Comparison of ENCODE assay signal across 16 mouse cellular contexts in the genomic region with DNA sequence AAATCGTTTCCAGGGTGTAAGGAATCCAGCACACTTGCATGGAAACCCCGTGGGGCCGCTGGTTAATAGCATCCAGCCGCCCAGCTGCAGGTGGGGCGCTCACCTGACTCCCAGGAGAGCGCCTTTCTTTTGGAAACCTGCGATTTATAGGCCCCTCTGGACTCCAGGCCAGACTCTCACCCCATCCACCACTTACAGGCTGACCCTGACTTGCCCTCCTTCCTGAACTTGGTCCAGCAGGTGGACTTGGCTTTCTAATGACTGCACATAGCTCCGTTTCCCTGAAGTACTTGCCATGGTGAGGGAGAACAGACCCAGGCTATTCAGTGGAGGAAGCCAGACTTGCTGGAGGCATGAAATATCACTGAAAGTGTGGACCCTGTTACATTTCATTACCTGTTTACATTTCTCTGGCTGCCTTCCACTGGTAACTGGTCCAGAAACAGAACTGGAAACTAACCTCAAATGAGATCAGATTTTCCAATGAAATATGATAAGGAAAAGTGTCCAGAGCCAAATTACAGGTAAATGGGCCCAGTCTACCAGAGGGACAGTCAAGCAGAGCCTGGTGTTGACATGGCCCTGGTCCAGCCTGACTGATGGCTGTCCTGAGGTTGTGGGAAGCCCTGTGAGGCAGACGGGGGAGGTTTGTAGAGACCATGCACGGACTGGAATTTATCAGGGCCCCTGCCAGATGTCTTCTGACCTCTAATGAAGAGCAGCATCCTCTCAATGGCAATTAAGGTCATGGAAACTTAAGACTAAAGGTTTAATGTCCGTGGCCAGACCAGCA. TPM values are rescaled to one million over a fixed set of nuclear protein-coding genes. Genes with fewer than 3 reads are reported as not detected.
DNase-seq lines count a peak whose midpoint lies in the region; ATAC-seq lines count a peak whose summit lies in the region.
"Had no signal": no experiment of that assay in that cellular context is flagged by ENCODE, and none has a peak within 500 bp of the region (broad histone marks: within the 10 kb centered on the region; RNA-seq: fewer than 3 reads in every experiment).

No protein-coding gene starts in this region.

- peak; percentile 69 for ATAC-seq in kidney, embryonic 16.5 days (ENCODE audit: low FRiP score, low TSS enrichment)
- ATAC-seq in limb, embryonic 15.5 days (ENCODE audit: insufficient number of reproducible peaks, low FRiP score, low TSS enrichment, low read depth): peak; percentile 52
- ATAC-seq in monocyte, adult 5-6 weeks (replicated peaks; ENCODE audit: insufficient number of reproducible peaks, low FRiP score, low TSS enrichment, poor library complexity, severe bottlenecking): no peak
- ATAC-seq in erythroblast, adult 5-6 weeks (replicated peaks; ENCODE audit: low FRiP score, poor library complexity, severe bottlenecking): no peak
- ATAC-seq: Patski had no signal

- peak; percentile 17 for DNase-seq in embryo, embryonic 10.5 days (ENCODE audit: low spot score)
- DNase-seq in embryo, embryonic 9.5 days (ENCODE audit: extremely low spot score): no peak
- peak; percentile 48 for DNase-seq in forelimb bud, embryonic 11.5 days (ENCODE audit: low read depth, low spot score)
- DNase-seq in spleen, adult 12 weeks (ENCODE audit: low spot score): no peak
- DNase-seq: cerebellum, adult 11-12 months; gastrocnemius, postnatal 10 days; heart, postnatal 14 days had no signal

- peaks cover 10% of the 10 kb centered on the region; the same call in 1 of the 2 replicates for H3K4me1 ChIP-seq in kidney, embryonic 16.5 days (ENCODE audit: insufficient read depth, low read length)
- peaks cover 55% of the 10 kb centered on the region for H3K4me1 ChIP-seq in limb, embryonic 15.5 days

- WGBS in kidney, embryonic 16.5 days: 24% methylated on average over 11 of the region's 11 CpGs
- WGBS in limb, embryonic 15.5 days: 21% methylated on average over 11 of the region's 11 CpGs

- H3K27ac ChIP-seq in kidney, embryonic 16.5 days (ENCODE audit: low read length): no peak overlapping the region
- H3K27ac ChIP-seq in limb, embryonic 15.5 days: peak overlapping the region; percentile 27
- H3K27ac ChIP-seq: embryonic facial prominence, embryonic 13.5 days; lung, embryonic 15.5 days had no signal

- H3K9ac ChIP-seq in kidney, embryonic 16.5 days (replicated peaks; ENCODE audit: low read length): no peak overlapping the region
- no peak overlapping the region for H3K9ac ChIP-seq in limb, embryonic 15.5 days
- H3K9ac ChIP-seq: embryonic facial prominence, embryonic 13.5 days; forebrain, postnatal 0 days; lung, embryonic 15.5 days had no signal

- H3K9me3 ChIP-seq in kidney, embryonic 16.5 days (ENCODE audit: low read length): no peaks in the 10 kb centered on the region
- no peaks in the 10 kb centered on the region for H3K9me3 ChIP-seq in limb, embryonic 15.5 days
- H3K9me3 ChIP-seq: embryonic facial prominence, embryonic 13.5 days; lung, embryonic 15.5 days had no signal

- no peak overlapping the region for H3K4me3 ChIP-seq in kidney, embryonic 16.5 days (ENCODE audit: low read length)
- no peak overlapping the region for H3K4me3 ChIP-seq in limb, embryonic 15.5 days
- H3K4me3 ChIP-seq: embryonic facial prominence, embryonic 13.5 days; lung, embryonic 15.5 days had no signal

- no peaks in the 10 kb centered on the region for H3K36me3 ChIP-seq in kidney, embryonic 16.5 days (ENCODE audit: insufficient read depth, low read length)
- H3K36me3 ChIP-seq in limb, embryonic 15.5 days: no peaks in the 10 kb centered on the region
- H3K36me3 ChIP-seq: embryonic facial prominence, embryonic 13.5 days; lung, embryonic 15.5 days had no signal

- H3K4me2 ChIP-seq in kidney, embryonic 16.5 days (replicated peaks; ENCODE audit: low read depth, low read length): no peak overlapping the region
- no peak overlapping the region for H3K4me2 ChIP-seq in limb, embryonic 15.5 days
- H3K4me2 ChIP-seq: embryonic facial prominence, embryonic 13.5 days; lung, embryonic 15.5 days had no signal

- no peaks in the 10 kb centered on the region for H3K27me3 ChIP-seq in kidney, embryonic 16.5 days (ENCODE audit: insufficient read depth, low read length)
- H3K27me3 ChIP-seq in limb, embryonic 15.5 days: no peaks in the 10 kb centered on the region; the same call in 1 of the 2 replicates
- H3K27me3 ChIP-seq: embryonic facial prominence, embryonic 13.5 days; lung, embryonic 15.5 days; Patski had no signal

RNA-seq across cellular contexts. Expression of a gene that starts 9.2 kb away (rescaled TPM):
- polyA plus RNA-seq in kidney, embryonic 16.5 days (2015; fragmentation: Nextera tagmentation; extraction: Ambion mirVana): 31.2 and 34.1 TPM in 2 replicates
- polyA plus RNA-seq in limb, embryonic 15.5 days (2015; fragmentation: Nextera tagmentation; extraction: Ambion mirVana): 57.9 and 59.4 TPM in 2 replicates
- total RNA-seq in monocyte, adult 5-6 weeks (2017): 0.78 to 1.0 TPM in 2 of 3 replicates, not detected in the other
- not detected in 2 replicates for total RNA-seq in erythroblast, adult 5-6 weeks (2015; ENCODE audit: low replicate concordance)
- not detected in 2 replicates for total RNA-seq in erythroblast, adult 5-6 weeks (2017; ENCODE audit: low replicate concordance)
- total RNA-seq: megakaryocyte progenitor cell, adult 5-6 weeks had no signal

Comparison
In these comparisons a context has a peak if more than half of its experiments do, and no peak if none do; other contexts are left out.
1. DNase-seq: peak in embryo, embryonic 10.5 days (single experiment) and forelimb bud, embryonic 11.5 days (single experiment); none in embryo, embryonic 9.5 days (single experiment) and spleen, adult 12 weeks (single experiment).
2. ATAC-seq: peak in kidney, embryonic 16.5 days (single experiment) and limb, embryonic 15.5 days (single experiment); none in monocyte, adult 5-6 weeks (single experiment) and erythroblast, adult 5-6 weeks (single experiment).